Comparison of ENCODE assay signal across 25 mouse cellular contexts in the genomic region with DNA sequence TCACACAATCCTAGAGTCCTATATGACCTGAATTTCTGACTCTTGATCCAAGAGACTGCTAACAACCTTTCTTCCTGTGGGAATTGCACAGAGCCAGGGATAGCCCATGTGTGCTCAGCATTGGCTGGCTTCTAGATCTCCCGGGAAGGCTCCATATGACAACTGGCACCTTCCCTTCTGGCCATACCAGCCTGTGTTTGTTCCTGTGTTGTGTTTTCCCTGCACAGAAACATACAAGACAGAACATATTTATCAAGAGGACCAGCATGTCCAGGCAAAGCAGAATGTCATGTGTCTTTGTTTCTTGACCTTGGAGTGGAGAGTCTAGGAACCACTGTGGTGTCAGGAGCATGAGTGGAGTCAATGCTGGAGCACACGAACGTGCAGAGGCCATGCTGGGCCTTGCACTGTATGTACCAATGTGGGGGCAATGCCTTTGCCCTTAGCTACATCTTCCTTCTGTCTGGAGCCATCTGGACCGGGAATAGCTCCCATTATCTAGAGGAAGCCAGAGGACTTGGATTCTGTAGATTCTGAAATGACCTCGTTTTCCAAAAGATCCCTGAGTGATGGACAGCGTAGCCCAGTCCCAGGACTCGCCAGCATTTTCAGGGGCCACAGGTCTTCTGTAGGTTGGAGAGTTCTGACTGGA. TPM values are rescaled to one million over a fixed set of nuclear protein-coding genes. Genes with fewer than 3 reads are reported as not detected.
DNase-seq lines count a peak whose midpoint lies in the region; ATAC-seq lines count a peak whose summit lies in the region.
"Had no signal": no experiment of that assay in that cellular context is flagged by ENCODE, and none has a peak within 500 bp of the region (broad histone marks: within the 10 kb centered on the region; RNA-seq: fewer than 3 reads in every experiment).

No protein-coding gene starts in this region.

- H3K4me3 ChIP-seq in neural tube, embryonic 15.5 days (replicated peaks): no peak overlapping the region
- H3K4me3 ChIP-seq: embryonic facial prominence, embryonic 13.5 days; forebrain, embryonic 12.5 days; gastrocnemius, adult 2 months; heart, embryonic 10.5 days; hindbrain, embryonic 12.5 days had no signal

- 93% methylated on average over 7 of the region's 7 CpGs for WGBS in neural tube, embryonic 15.5 days

- no peak overlapping the region for H3K4me2 ChIP-seq in neural tube, embryonic 15.5 days
- H3K4me2 ChIP-seq: embryonic facial prominence, embryonic 13.5 days; forebrain, embryonic 12.5 days; hindbrain, embryonic 12.5 days had no signal

- 0 out of 2 replicates have a peak, but pooled peaks cover 7% of the 10 kb centered on the region for H3K4me1 ChIP-seq in neural tube, embryonic 15.5 days
- H3K4me1 ChIP-seq: embryonic facial prominence, embryonic 13.5 days; forebrain, embryonic 12.5 days; hindbrain, embryonic 12.5 days had no signal

- H3K9me3 ChIP-seq in neural tube, embryonic 15.5 days (replicated peaks): no peaks in the 10 kb centered on the region
- H3K9me3 ChIP-seq: embryonic facial prominence, embryonic 13.5 days; forebrain, embryonic 12.5 days; heart, embryonic 10.5 days; hindbrain, embryonic 12.5 days had no signal

- no peak overlapping the region for H3K27ac ChIP-seq in neural tube, embryonic 15.5 days (replicated peaks)
- H3K27ac ChIP-seq: embryonic facial prominence, embryonic 13.5 days; forebrain, embryonic 12.5 days; gastrocnemius, adult 2 months; heart, embryonic 10.5 days; hindbrain, embryonic 12.5 days had no signal

- no peaks in the 10 kb centered on the region for H3K27me3 ChIP-seq in neural tube, embryonic 15.5 days (replicated peaks)
- H3K27me3 ChIP-seq: embryonic facial prominence, embryonic 13.5 days; forebrain, embryonic 12.5 days; hindbrain, embryonic 12.5 days had no signal

- peaks cover 12% of the 10 kb centered on the region for H3K36me3 ChIP-seq in neural tube, embryonic 15.5 days
- H3K36me3 ChIP-seq: forebrain, embryonic 12.5 days; G1E; hindbrain, embryonic 12.5 days had no signal

- DNase-seq in cerebellum, adult 11 months: peak; percentile 41
- peak; percentile 69 for DNase-seq in cerebellum, adult 18-20 months
- peak; percentile 75 for DNase-seq in cerebellum, adult 9-11 months
- DNase-seq in heart, adult 8-10 months (ENCODE audit: low spot score): no peak
- DNase-seq in gastrocnemius, postnatal 10 days: no peak
- DNase-seq: adrenal gland, postnatal 10 days; forebrain, postnatal 0 days; gastrocnemius, adult 2 months; gastrocnemius, postnatal 36 days; heart, adult 11 months; heart, postnatal 10 days; heart, postnatal 4 days; kidney, adult 8-10 months had no signal

- no peak for ATAC-seq in neural tube, embryonic 15.5 days (ENCODE audit: low FRiP score)
- ATAC-seq: forebrain, postnatal 0 days; hindbrain, embryonic 16.5 days; inflammation-experienced regulatory T-cells, adult 6 months; intestine, postnatal 0 days had no signal

- H3K9ac ChIP-seq in neural tube, embryonic 15.5 days (replicated peaks): no peak overlapping the region
- H3K9ac ChIP-seq: embryonic facial prominence, embryonic 13.5 days; forebrain, embryonic 12.5 days; forebrain, postnatal 0 days; hindbrain, embryonic 12.5 days had no signal

RNA-seq across cellular contexts. Expression of gene Gm11985, which starts 55.5 kb away (rescaled TPM):
- polyA plus RNA-seq in neural tube, embryonic 15.5 days (2015; fragmentation: Nextera tagmentation; extraction: Ambion mirVana): not detected in 2 replicates
- not detected for total RNA-seq in heart, adult 8-10 months (2022)
- not detected for total RNA-seq in gastrocnemius, postnatal 10 days (2021)
- total RNA-seq: adrenal gland, postnatal 10 days; adrenal gland, postnatal 4 days; forebrain, postnatal 0 days; gastrocnemius, adult 2 months; gastrocnemius, postnatal 36 days; heart, postnatal 10 days; heart, postnatal 4 days had no signal
- polyA plus RNA-seq: cortical plate, adult 2 months; embryonic facial prominence, embryonic 13.5 days; forebrain, embryonic 12.5 days; forebrain, postnatal 0 days; G1E; heart, embryonic 14.5 days; hindbrain, embryonic 12.5 days; hindbrain, embryonic 16.5 days; inflammation-experienced regulatory T-cells, adult 6 months; intestine, postnatal 0 days had no signal

Comparison
In these comparisons a context has a peak if more than half of its experiments do, and no peak if none do; other contexts are left out.
1. DNase-seq: peak in cerebellum, adult 11 months (single experiment), cerebellum, adult 18-20 months (2 of 2) and cerebellum, adult 9-11 months (single experiment); none in heart, adult 8-10 months (single experiment) and gastrocnemius, postnatal 10 days (single experiment).